Comparison of ENCODE assay signal across 25 mouse cellular contexts in genomic region chr11:17591780-17592487, GRCm38 (mm10).
DNase-seq lines count a peak whose midpoint lies in the region; ATAC-seq and TF ChIP-seq lines count a peak whose summit lies in the region.
"Had no signal": no experiment of that assay in that cellular context is flagged by ENCODE, and none has a peak within 500 bp of the region (broad histone marks: within the 10 kb centered on the region; RNA-seq: fewer than 3 reads in every experiment).

No protein-coding gene starts in this region.

- H3K36me3 ChIP-seq in forebrain, embryonic 15.5 days, result no peaks in the 10 kb centered on the region
- H3K36me3 ChIP-seq in forebrain, embryonic 10.5 days (replicated peaks), result no peaks in the 10 kb centered on the region
- H3K36me3 ChIP-seq in lung, embryonic 14.5 days (ENCODE audit: insufficient read depth), result no peaks in the 10 kb centered on the region
- no peaks in the 10 kb centered on the region for H3K36me3 ChIP-seq in lung, postnatal 0 days (ENCODE audit: insufficient read depth, low read length)
- H3K36me3 ChIP-seq: G1E; heart, embryonic 12.5 days; heart, embryonic 15.5 days; hindbrain, embryonic 10.5 days; hindbrain, embryonic 13.5 days; intestine, embryonic 15.5 days had no signal

- H3K9me3 ChIP-seq in forebrain, embryonic 15.5 days, result no peaks in the 10 kb centered on the region
- no peaks in the 10 kb centered on the region for H3K9me3 ChIP-seq in forebrain, embryonic 10.5 days
- no peaks in the 10 kb centered on the region for H3K9me3 ChIP-seq in lung, embryonic 14.5 days (ENCODE audit: low read depth, low read length)
- H3K9me3 ChIP-seq in lung, postnatal 0 days (ENCODE audit: low read length), result no peaks in the 10 kb centered on the region
- H3K9me3 ChIP-seq: G1E; heart, embryonic 12.5 days; heart, embryonic 15.5 days; hindbrain, embryonic 10.5 days; hindbrain, embryonic 13.5 days; intestine, embryonic 15.5 days had no signal

- no peak for DNase-seq in forebrain, embryonic 10.5 days (ENCODE audit: extremely low spot score, low spot score)
- DNase-seq in lung, embryonic 14.5 days, result peak; percentile 72
- no peak for DNase-seq in lung, adult 18-20 months
- peak; percentile 19 for DNase-seq in lung, postnatal 0 days (ENCODE audit: low spot score)
- DNase-seq in lung, postnatal 36 days, result no peak
- DNase-seq: adrenal gland, postnatal 10 days; adrenal gland, postnatal 36 days; B cell, adult 2 months; cerebellum, adult 18-20 months; cerebellum, adult 9-10 months; cerebellum, postnatal 14 days; gastrocnemius, postnatal 25 days; heart, adult 18-20 months; heart, postnatal 10 days; heart, postnatal 36 days had no signal

- H3K4me3 ChIP-seq in forebrain, embryonic 15.5 days, result no peak overlapping the region
- no peak overlapping the region for H3K4me3 ChIP-seq in forebrain, embryonic 10.5 days
- no peak overlapping the region for H3K4me3 ChIP-seq in lung, embryonic 14.5 days (ENCODE audit: low read depth, low read length)
- no peak overlapping the region for H3K4me3 ChIP-seq in lung, postnatal 0 days (ENCODE audit: low read depth, low read length)
- H3K4me3 ChIP-seq: heart, embryonic 12.5 days; heart, embryonic 15.5 days; hindbrain, embryonic 10.5 days; hindbrain, embryonic 13.5 days; intestine, embryonic 15.5 days had no signal

- TF ChIP-seq CTCF in lung, embryonic 14.5 days (IDR thresholded peaks at IDR 0.05; ENCODE audit: low read depth), result no peak
- no peak for TF ChIP-seq CTCF in lung, postnatal 0 days (IDR thresholded peaks at IDR 0.05)

- no peaks in the 10 kb centered on the region for H3K27me3 ChIP-seq in forebrain, embryonic 15.5 days
- H3K27me3 ChIP-seq in forebrain, embryonic 10.5 days (ENCODE audit: poor library complexity, severe bottlenecking), result no peaks in the 10 kb centered on the region
- H3K27me3 ChIP-seq in lung, embryonic 14.5 days (ENCODE audit: insufficient read depth, low read length), result no peaks in the 10 kb centered on the region
- H3K27me3 ChIP-seq in lung, postnatal 0 days (replicated peaks; ENCODE audit: insufficient read depth, low read length), result no peaks in the 10 kb centered on the region
- H3K27me3 ChIP-seq: CH12.LX; heart, embryonic 12.5 days; heart, embryonic 15.5 days; hindbrain, embryonic 13.5 days; intestine, embryonic 15.5 days; Patski had no signal

- no peak overlapping the region for H3K4me2 ChIP-seq in forebrain, embryonic 15.5 days (replicated peaks)
- H3K4me2 ChIP-seq in lung, embryonic 14.5 days, result no peak overlapping the region
- no peak overlapping the region for H3K4me2 ChIP-seq in lung, postnatal 0 days (replicated peaks; ENCODE audit: low read depth, low read length)
- H3K4me2 ChIP-seq: heart, embryonic 12.5 days; heart, embryonic 15.5 days; hindbrain, embryonic 13.5 days; intestine, embryonic 15.5 days had no signal

- no peak for TF ChIP-seq EP300 in lung, postnatal 0 days (IDR thresholded peaks at IDR 0.05)

- no peak overlapping the region for H3K9ac ChIP-seq in forebrain, embryonic 15.5 days (replicated peaks)
- H3K9ac ChIP-seq in lung, embryonic 14.5 days, result no peak overlapping the region
- H3K9ac ChIP-seq in lung, postnatal 0 days (replicated peaks; ENCODE audit: low read depth), result no peak overlapping the region
- H3K9ac ChIP-seq: heart, embryonic 12.5 days; heart, embryonic 15.5 days; hindbrain, embryonic 13.5 days; intestine, embryonic 15.5 days had no signal

- 72% methylated on average over 3 of the region's 3 CpGs for WGBS in forebrain, embryonic 15.5 days
- 76% methylated on average over 3 of the region's 3 CpGs for WGBS in forebrain, embryonic 10.5 days
- WGBS in lung, embryonic 14.5 days, result 39% methylated on average over 3 of the region's 3 CpGs
- 41% methylated on average over 3 of the region's 3 CpGs for WGBS in lung, postnatal 0 days

- ATAC-seq in forebrain, embryonic 15.5 days (replicated peaks), result peak; percentile 53; the same call in 1 of the 2 replicates
- peak; percentile 63; the same call in 1 of the 2 replicates for ATAC-seq in lung, embryonic 14.5 days (ENCODE audit: insufficient read depth)
- ATAC-seq in lung, postnatal 0 days, result no peak
- ATAC-seq: hindbrain, embryonic 16.5 days; intestine, embryonic 15.5 days; Patski had no signal

- no peak overlapping the region for H3K27ac ChIP-seq in forebrain, embryonic 15.5 days (replicated peaks)
- H3K27ac ChIP-seq in forebrain, embryonic 10.5 days, result no peak overlapping the region
- no peak overlapping the region for H3K27ac ChIP-seq in lung, embryonic 14.5 days (ENCODE audit: low read depth)
- H3K27ac ChIP-seq in lung, postnatal 0 days (ENCODE audit: low read length), result no peak overlapping the region
- H3K27ac ChIP-seq: heart, embryonic 15.5 days; hindbrain, embryonic 10.5 days; hindbrain, embryonic 13.5 days; intestine, embryonic 15.5 days had no signal

- no peaks in the 10 kb centered on the region for H3K4me1 ChIP-seq in forebrain, embryonic 15.5 days
- no peaks in the 10 kb centered on the region for H3K4me1 ChIP-seq in forebrain, embryonic 10.5 days
- no peaks in the 10 kb centered on the region for H3K4me1 ChIP-seq in lung, embryonic 14.5 days (ENCODE audit: insufficient read depth)
- H3K4me1 ChIP-seq in lung, postnatal 0 days (ENCODE audit: insufficient read depth, low read depth, low read length), result no peaks in the 10 kb centered on the region
- H3K4me1 ChIP-seq: heart, embryonic 12.5 days; heart, embryonic 15.5 days; hindbrain, embryonic 10.5 days; hindbrain, embryonic 13.5 days; intestine, embryonic 15.5 days had no signal

Comparison
In these comparisons a context has a peak if more than half of its experiments do, and no peak if none do; other contexts are left out.
1. DNase-seq: peak in lung, embryonic 14.5 days (single experiment) and lung, postnatal 0 days (single experiment); none in forebrain, embryonic 10.5 days (single experiment), lung, adult 18-20 months (0 of 2) and lung, postnatal 36 days (single experiment).